Mouse (Mus musculus) lung, adult 2 months (tissue): ENCODE results near the gene Aox2.

Experiments used
- CTCF ChIP-seq: fragments of 200-500 bp; IDR thresholded peaks from 2 replicates; pipeline ENCODE4 v1.5.1; 2011; ENCODE audit warnings: mild to moderate bottlenecking, low read length, control low read depth; ENCODE audit not compliant: insufficient read depth
- POLR2A ChIP-seq: fragments of 200-500 bp; IDR thresholded peaks from 2 replicates; pipeline ENCODE4 v1.6.1; 2011; ENCODE audit warnings: low read depth, mild to moderate bottlenecking, control low read depth, low read length, borderline replicate concordance; ENCODE audit errors: extremely low read depth

DNA sequence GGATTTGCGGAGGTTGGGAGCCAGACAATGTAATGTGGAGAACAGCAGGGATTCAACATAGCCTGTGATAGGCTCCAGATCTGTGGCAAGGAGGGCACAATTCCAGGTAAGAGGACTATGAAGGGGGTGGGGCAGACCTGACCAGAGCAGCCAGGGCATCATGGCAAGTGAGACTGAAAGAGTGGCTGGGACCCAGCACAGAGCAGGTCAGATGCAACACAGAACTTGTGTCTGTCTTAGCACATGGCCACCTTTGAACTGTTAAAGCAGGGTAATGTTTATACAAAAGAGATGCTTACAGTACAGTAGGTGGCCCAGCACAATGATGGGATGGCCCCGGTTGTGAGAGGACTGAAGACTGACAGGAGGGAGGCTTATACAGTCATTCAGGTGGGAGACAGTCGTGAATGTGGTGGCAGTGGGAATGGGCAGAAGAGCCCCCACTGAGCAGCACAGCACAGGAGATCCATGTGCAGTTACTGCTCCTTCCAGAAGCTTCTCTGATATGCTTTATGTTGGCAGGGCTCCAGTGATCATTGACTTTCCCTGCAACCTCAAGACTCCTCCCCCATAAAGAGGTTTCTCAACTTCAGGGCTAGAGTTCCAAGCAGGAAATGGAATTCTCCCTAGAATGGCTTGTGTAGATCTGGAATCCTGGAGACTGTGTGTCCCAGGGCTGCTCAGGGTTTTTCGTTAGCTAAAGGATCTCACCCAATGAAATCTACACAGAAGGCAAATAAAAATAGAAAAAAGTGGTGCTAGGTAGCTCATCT lies 40.4 kb upstream of the Aox2 start:
- no peak for TF ChIP-seq CTCF
- no peak for TF ChIP-seq POLR2A
